10 mouse cellular contexts compared by ENCODE assay signal in genomic region chr6:90606538-90606937, GRCm38 (mm10). TPM values are rescaled to one million over a fixed set of nuclear protein-coding genes. Genes with fewer than 3 reads are reported as not detected.
DNase-seq lines count a peak whose midpoint lies in the region; ATAC-seq and TF ChIP-seq lines count a peak whose summit lies in the region.
"Had no signal": no experiment of that assay in that cellular context is flagged by ENCODE, and none has a peak within 500 bp of the region (broad histone marks: within the 10 kb centered on the region; RNA-seq: fewer than 3 reads in every experiment).

No protein-coding gene starts in this region.

- 29% methylated on average over 7 of the region's 7 CpGs for WGBS in intestine, embryonic 14.5 days
- 36% methylated on average over 7 of the region's 7 CpGs for WGBS in intestine, embryonic 16.5 days
- WGBS in heart, embryonic 16.5 days = 25% methylated on average over 7 of the region's 7 CpGs

- CTCF ChIA-PET in Patski (lab: Charles Lee) = interaction anchor here (0.9 to 4.6 kb wide), 17 partner anchors 11 to 131 kb away, joined by 3 to 31 read pairs (median 5); no protein-coding TSS in a partner anchor

- H3K27me3 ChIP-seq in intestine, embryonic 14.5 days (replicated peaks; ENCODE audit: control insufficient read depth, insufficient read depth, low read length) = no peaks in the 10 kb centered on the region
- H3K27me3 ChIP-seq in intestine, embryonic 16.5 days (replicated peaks; ENCODE audit: control insufficient read depth, insufficient read depth, low read length) = no peaks in the 10 kb centered on the region
- H3K27me3 ChIP-seq in Patski = no peaks in the 10 kb centered on the region
- peaks cover 3% of the 10 kb centered on the region; the same call in 1 of the 2 replicates for H3K27me3 ChIP-seq in heart, embryonic 16.5 days (ENCODE audit: control insufficient read depth, insufficient read depth, low read length)

- H3K4me1 ChIP-seq in intestine, embryonic 14.5 days (replicated peaks; ENCODE audit: control insufficient read depth, insufficient read depth, low read length) = peaks cover 9% of the 10 kb centered on the region
- H3K4me1 ChIP-seq in intestine, embryonic 16.5 days (ENCODE audit: control insufficient read depth, insufficient read depth, low read length) = peaks cover 4% of the 10 kb centered on the region; the same call in 1 of the 2 replicates
- H3K4me1 ChIP-seq in heart, embryonic 16.5 days (ENCODE audit: control insufficient read depth, insufficient read depth, low read length) = peaks cover 30% of the 10 kb centered on the region

- H3K4me3 ChIP-seq in intestine, embryonic 14.5 days (ENCODE audit: low read depth, low read length) = no peak overlapping the region
- no peak overlapping the region for H3K4me3 ChIP-seq in intestine, embryonic 16.5 days (ENCODE audit: low read length)
- no peak overlapping the region for H3K4me3 ChIP-seq in heart, embryonic 16.5 days (ENCODE audit: low read length)
- H3K4me3 ChIP-seq: embryonic facial prominence, embryonic 15.5 days; neural tube, embryonic 13.5 days had no signal

- no peak for TF ChIP-seq CTCF in Patski (IDR thresholded peaks at IDR 0.05)

- POLR2A ChIA-PET in Patski (lab: Charles Lee) = no interaction called here

- in situ Hi-C loops in Patski (cut with MboI; ENCODE audit: low pct_unique_long_range_greater_than_20kb) = no loop called here

- no peak for ATAC-seq in intestine, embryonic 14.5 days (replicated peaks; ENCODE audit: low FRiP score, low TSS enrichment, low read depth)
- ATAC-seq in intestine, embryonic 16.5 days = no peak
- ATAC-seq in Patski = no peak
- ATAC-seq in heart, embryonic 16.5 days (replicated peaks; ENCODE audit: extremely low read depth, insufficient read depth, low FRiP score) = no peak
- peak; percentile 24; the same call in 1 of the 2 replicates for ATAC-seq in megakaryocyte-erythroid progenitor cell, adult 5-6 weeks (replicated peaks; ENCODE audit: low FRiP score, low TSS enrichment, poor library complexity, severe bottlenecking)

- no peaks in the 10 kb centered on the region for H3K9me3 ChIP-seq in intestine, embryonic 14.5 days (ENCODE audit: control insufficient read depth, low read length)
- H3K9me3 ChIP-seq in intestine, embryonic 16.5 days (ENCODE audit: control insufficient read depth, low read length) = no peaks in the 10 kb centered on the region
- H3K9me3 ChIP-seq in heart, embryonic 16.5 days (replicated peaks; ENCODE audit: control insufficient read depth, low read length) = no peaks in the 10 kb centered on the region
- H3K9me3 ChIP-seq: embryonic facial prominence, embryonic 15.5 days; neural tube, embryonic 13.5 days had no signal

- no peak overlapping the region for H3K4me2 ChIP-seq in intestine, embryonic 14.5 days (ENCODE audit: low read length)
- no peak overlapping the region for H3K4me2 ChIP-seq in intestine, embryonic 16.5 days (ENCODE audit: low read depth, low read length)
- no peak overlapping the region for H3K4me2 ChIP-seq in heart, embryonic 16.5 days (ENCODE audit: low read depth, low read length)
- H3K4me2 ChIP-seq: embryonic facial prominence, embryonic 15.5 days; neural tube, embryonic 13.5 days had no signal

- DNase-seq in intestine, embryonic 14.5 days (ENCODE audit: low spot score) = peak; percentile 83
- DNase-seq in Patski (ENCODE audit: low read depth, low spot score) = peak; percentile 25
- DNase-seq in cerebellum, postnatal 36 days = peak; percentile 70 to 72
- peak; percentile 50 to 67 for DNase-seq in layer of hippocampus, postnatal 25 days (ENCODE audit: extremely low spot score in 1 of 2, low spot score in 1 of 2)
- DNase-seq in telencephalon, adult 2 months (ENCODE audit: low read depth, low spot score) = peak; percentile 23

- no peaks in the 10 kb centered on the region for H3K36me3 ChIP-seq in intestine, embryonic 14.5 days (ENCODE audit: control insufficient read depth, insufficient read depth, low read length)
- no peaks in the 10 kb centered on the region for H3K36me3 ChIP-seq in intestine, embryonic 16.5 days (ENCODE audit: control insufficient read depth, insufficient read depth, low read length)
- no peaks in the 10 kb centered on the region for H3K36me3 ChIP-seq in heart, embryonic 16.5 days (ENCODE audit: control insufficient read depth, insufficient read depth)
- H3K36me3 ChIP-seq: embryonic facial prominence, embryonic 15.5 days; neural tube, embryonic 13.5 days had no signal

- H3K27ac ChIP-seq in intestine, embryonic 14.5 days (ENCODE audit: low read depth) = no peak overlapping the region
- H3K27ac ChIP-seq in intestine, embryonic 16.5 days (ENCODE audit: low read length) = no peak overlapping the region
- no peak overlapping the region for H3K27ac ChIP-seq in heart, embryonic 16.5 days (ENCODE audit: low read length)
- H3K27ac ChIP-seq: embryonic facial prominence, embryonic 15.5 days; neural tube, embryonic 13.5 days had no signal

- no peak overlapping the region for H3K9ac ChIP-seq in intestine, embryonic 14.5 days (ENCODE audit: low read length)
- no peak overlapping the region for H3K9ac ChIP-seq in intestine, embryonic 16.5 days (ENCODE audit: low read depth, low read length)
- 0 out of 2 replicates have a peak overlapping the region, but pooled peaks have one; percentile 8 for H3K9ac ChIP-seq in heart, embryonic 16.5 days (ENCODE audit: low read length)
- H3K9ac ChIP-seq: embryonic facial prominence, embryonic 15.5 days; neural tube, embryonic 13.5 days had no signal

RNA-seq across cellular contexts. Expression of gene Slc41a3, which starts 2.0 kb away (rescaled TPM):
- polyA plus RNA-seq in intestine, embryonic 14.5 days (2014; fragmentation: Nextera tagmentation; extraction: Ambion mirVana) = 5.0 and 5.1 TPM in 2 replicates
- polyA plus RNA-seq in intestine, embryonic 16.5 days (2015; fragmentation: Nextera tagmentation; extraction: Ambion mirVana) = 6.4 and 7.1 TPM in 2 replicates
- 9.1 TPM for polyA plus RNA-seq in Patski (2021)
- polyA plus RNA-seq in heart, embryonic 16.5 days (2015; fragmentation: Nextera tagmentation; extraction: Ambion mirVana) = 10.0 and 11.9 TPM in 2 replicates
- total RNA-seq in layer of hippocampus, postnatal 25 days (2021) = 1 to 10 TPM; 3.7 to 4.6 TPM
- total RNA-seq in megakaryocyte-erythroid progenitor cell, adult 5-6 weeks (2014; fragmentation: Nextera tagmentation) = 31.4 and 38.5 TPM in 2 replicates
- total RNA-seq in megakaryocyte-erythroid progenitor cell, adult 5-6 weeks (2017) = 11.8 and 14.5 TPM in 2 replicates

Comparison
In these comparisons a context has a peak if more than half of its experiments do, and no peak if none do; other contexts are left out.
1. DNase-seq: peak in every context shown above with its lines; median percentile 83 in intestine, embryonic 14.5 days; 71 in cerebellum, postnatal 36 days; 58 in layer of hippocampus, postnatal 25 days; 25 in Patski; 23 in telencephalon, adult 2 months.